Mouse (Mus musculus) ES-E14 (cell line): ENCODE results near the gene Psmb9. TPM values are rescaled to one million over a fixed set of nuclear protein-coding genes. Genes with fewer than 3 reads are reported as not detected.

ENCODE experiments used
- DNase-seq: peaks from one replicate; pipeline ENCODE4 v3.0.0-alpha.2; 2013; ENCODE audit warnings: low read depth, low spot score
- H3K27ac ChIP-seq: 2 replicates; pipeline ENCODE4 v1.5.1; 2012; ENCODE audit warnings: low read depth, mild to moderate bottlenecking, low read length, moderate library complexity, mixed read lengths; ENCODE audit not compliant: poor library complexity, insufficient read depth, severe bottlenecking
- H3K36me3 ChIP-seq: 2 replicates; pipeline ENCODE4 v1.6.1; 2012; ENCODE audit warnings: mild to moderate bottlenecking, low read length, moderate library complexity, mixed read lengths; ENCODE audit not compliant: control insufficient read depth, poor library complexity, insufficient read depth, severe bottlenecking
- H3K4me1 ChIP-seq, 2 experiments: fragments of 150-350 bp in 1 of 2; sonication (generic) in 1 of 2; 2 replicates each; pipeline ENCODE4 v1.6.1; 2012; ENCODE audit warnings: low read length in 2 of 2, mild to moderate bottlenecking in 1 of 2, mixed read lengths in 1 of 2; ENCODE audit not compliant: control insufficient read depth in 2 of 2, insufficient read depth in 2 of 2, poor library complexity in 1 of 2
- H3K4me3 ChIP-seq, 2 experiments: fragments of 150-350 bp in 1 of 2; sonication (generic) in 1 of 2; 2 replicates each; pipeline ENCODE4 v1.5.1; 2012; ENCODE audit warnings: low read length in 2 of 2, low read depth in 1 of 2, mild to moderate bottlenecking in 1 of 2, mixed read lengths in 1 of 2; ENCODE audit not compliant: insufficient read depth in 1 of 2, poor library complexity in 1 of 2, severe bottlenecking in 1 of 2
- H3K9ac ChIP-seq: 2 replicates; pipeline ENCODE4 v1.6.1; 2012; ENCODE audit warnings: low read depth, mild to moderate bottlenecking, low read length, mixed read lengths; ENCODE audit not compliant: poor library complexity, insufficient read depth, severe bottlenecking
- H3K9me3 ChIP-seq: fragments of 150-350 bp; sonication (generic); 2 replicates; pipeline ENCODE4 v1.6.1; 2012; ENCODE audit warnings: low read depth, mild to moderate bottlenecking, low read length; ENCODE audit not compliant: control insufficient read depth, insufficient read depth
- CHD2 ChIP-seq: IDR thresholded peaks from 2 replicates; pipeline ENCODE4 v1.6.1; 2014; ENCODE audit warnings: mild to moderate bottlenecking, low read depth, low read length, inconsistent platforms
- HCFC1 ChIP-seq: IDR thresholded peaks from 2 replicates; pipeline ENCODE4 v1.6.1; 2012; ENCODE audit warnings: low read length, inconsistent platforms, borderline replicate concordance; ENCODE audit not compliant: insufficient read depth
- MAFK ChIP-seq: IDR thresholded peaks from 2 replicates; pipeline ENCODE4 v1.6.1; 2014; ENCODE audit warnings: mild to moderate bottlenecking, low read depth, low read length, inconsistent platforms; ENCODE audit not compliant: insufficient read depth
- ZC3H11A ChIP-seq: IDR thresholded peaks from 2 replicates; pipeline ENCODE4 v1.6.1; 2012; ENCODE audit warnings: low read depth, mild to moderate bottlenecking, inconsistent platforms, low read length, borderline replicate concordance
- ZNF384 ChIP-seq: IDR thresholded peaks from 2 replicates; pipeline ENCODE4 v1.6.1; 2012; ENCODE audit warnings: low read depth, low read length, inconsistent platforms
- in situ Hi-C, 2 experiments: fragments of 600-800 bp; cut with MboI; formaldehyde crosslinking; loops; one replicate each; pipeline ENCODE4 v1.15.1; 2025; ENCODE audit warnings: low sequenced_read_pairs in 2 of 2, inconsistent platforms in 1 of 2; ENCODE audit not compliant: unreplicated experiment in 2 of 2
- total RNA-seq: library from RNA; depleted of rRNA; stranded (reverse); fragments of 300-350 nt; gene quantifications from 2 replicates; pipeline ENCODE4 v1.2.3, GENCODE M21; 2012

Gene Psmb9
- total RNA-seq, 1 experiment: 4.1 TPM

GRCm38 (mm10) chr17:34207866-34208265 lies 20.3 kb upstream of the Psmb9 start:
- Histone ChIP-seq H3K4me3 (no peak overlapping the region), H3K9me3 (no peaks in the 10 kb centered on the region), H3K9ac (no peak overlapping the region), H3K36me3 (no peaks in the 10 kb centered on the region), H3K4me1 (peaks cover 0 to 11% of the 10 kb centered on the region in 2 experiments; a peak in 1 of 4 replicates), H3K27ac (no peak overlapping the region)
- in situ Hi-C loops: no loop called here
- no peak for DNase-seq
- no peak for TF ChIP-seq CHD2
- no peak for TF ChIP-seq MAFK
- TF ChIP-seq ZC3H11A: no peak
- TF ChIP-seq ZNF384: no peak
- no peak for TF ChIP-seq HCFC1

- Histone ChIP-seq H3K9ac (no peak overlapping the region), H3K4me1 (peaks cover 0 to 11% of the 10 kb centered on the region in 2 experiments; a peak in 1 of 4 replicates), H3K27ac (no peak overlapping the region), H3K36me3 (no peaks in the 10 kb centered on the region), H3K4me3 (no peak overlapping the region), H3K9me3 (no peaks in the 10 kb centered on the region)
- DNase-seq: no peak
- TF ChIP-seq ZNF384: no peak
- no peak for TF ChIP-seq MAFK
- no peak for TF ChIP-seq CHD2
- TF ChIP-seq HCFC1: no peak
- no peak for TF ChIP-seq ZC3H11A
- in situ Hi-C loops: no loop called here
Measured at GRCm38 (mm10) chr17:34207456-34207855, 19.9 kb upstream of the Psmb9 start.

- in situ Hi-C loops: no loop called here
- Histone ChIP-seq H3K36me3 (no peaks in the 10 kb centered on the region), H3K9me3 (no peaks in the 10 kb centered on the region), H3K27ac (no peak overlapping the region), H3K4me1 (peaks cover 0 to 11% of the 10 kb centered on the region in 2 experiments; a peak in 1 of 4 replicates), H3K4me3 (no peak overlapping the region), H3K9ac (no peak overlapping the region)
- no peak for TF ChIP-seq ZNF384
- no peak for TF ChIP-seq HCFC1
- TF ChIP-seq CHD2: no peak
- TF ChIP-seq MAFK: no peak
- no peak for TF ChIP-seq ZC3H11A
- DNase-seq: no peak
Measured at GRCm38 (mm10) chr17:34206731-34207130, 19.2 kb upstream of the Psmb9 start.

GRCm38 (mm10) chr17:34205746-34206176 lies 18.2 kb upstream of the Psmb9 start:
- Histone ChIP-seq H3K27ac (no peak overlapping the region), H3K4me3 (peak overlapping the region in 1 of 2 experiments; percentile 59; a peak in 1 of 4 replicates), H3K4me1 (peaks cover 0 to 11% of the 10 kb centered on the region in 2 experiments; a peak in 1 of 4 replicates), H3K36me3 (no peaks in the 10 kb centered on the region), H3K9me3 (no peaks in the 10 kb centered on the region), H3K9ac (0 out of 2 replicates have a peak overlapping the region, but pooled peaks have one; percentile 3)
- no peak for DNase-seq
- no peak for TF ChIP-seq CHD2
- TF ChIP-seq ZNF384: no peak
- no peak for TF ChIP-seq HCFC1
- TF ChIP-seq MAFK: no peak
- in situ Hi-C loops: no loop called here
